24 mouse cellular contexts compared by ENCODE assay signal in genomic region chr1:90933001-90933400, GRCm38 (mm10). TPM values are rescaled to one million over a fixed set of nuclear protein-coding genes. Genes with fewer than 3 reads are reported as not detected.
DNase-seq lines count a peak whose midpoint lies in the region; ATAC-seq lines count a peak whose summit lies in the region.
"Had no signal": no experiment of that assay in that cellular context is flagged by ENCODE, and none has a peak within 500 bp of the region (broad histone marks: within the 10 kb centered on the region; RNA-seq: fewer than 3 reads in every experiment).

No protein-coding gene starts in this region.

- no peak overlapping the region for H3K4me3 ChIP-seq in neural tube, embryonic 15.5 days (replicated peaks)
- H3K4me3 ChIP-seq: hindbrain, embryonic 15.5 days; limb, embryonic 15.5 days; midbrain, embryonic 10.5 days; myocyte had no signal

- no peaks in the 10 kb centered on the region for H3K36me3 ChIP-seq in neural tube, embryonic 15.5 days
- H3K36me3 ChIP-seq: G1E; hindbrain, embryonic 15.5 days; limb, embryonic 15.5 days; midbrain, embryonic 10.5 days had no signal

- H3K4me2 ChIP-seq in neural tube, embryonic 15.5 days: no peak overlapping the region
- H3K4me2 ChIP-seq: hindbrain, embryonic 15.5 days; limb, embryonic 15.5 days had no signal

- H3K9me3 ChIP-seq in neural tube, embryonic 15.5 days (replicated peaks): no peaks in the 10 kb centered on the region
- H3K9me3 ChIP-seq: hindbrain, embryonic 15.5 days; limb, embryonic 15.5 days; midbrain, embryonic 10.5 days had no signal

- peaks cover 4% of the 10 kb centered on the region for H3K27me3 ChIP-seq in neural tube, embryonic 15.5 days (replicated peaks)
- H3K27me3 ChIP-seq: hindbrain, embryonic 15.5 days had no signal

- DNase-seq in heart, adult 18-20 months: peak; percentile 22 to 29
- DNase-seq in heart, adult 8-10 months (ENCODE audit: low spot score): no peak
- peak; percentile 21 for DNase-seq in layer of hippocampus, adult 8-10 months (ENCODE audit: low spot score in 2 of 2)
- DNase-seq in layer of hippocampus, postnatal 25 days (ENCODE audit: extremely low spot score in 1 of 2, low spot score in 1 of 2): no peak
- DNase-seq in cerebellum, adult 8-10 months: peak; percentile 12
- peak; percentile 31 to 44 for DNase-seq in layer of hippocampus, postnatal 10 days (ENCODE audit: low spot score in 2 of 2)
- DNase-seq in retina, embryonic 14.5 days (ENCODE audit: low spot score): no peak
- DNase-seq: kidney, adult 18-20 months; kidney, postnatal 25 days; liver, postnatal 0 days; lung, postnatal 36 days; right cerebral cortex, adult 18-20 months; thymus, postnatal 25 days had no signal

- 78% methylated on average over 5 of the region's 5 CpGs for WGBS in neural tube, embryonic 15.5 days

- ATAC-seq in neural tube, embryonic 15.5 days (ENCODE audit: low FRiP score): no peak
- ATAC-seq: liver, postnatal 0 days had no signal

- H3K27ac ChIP-seq in neural tube, embryonic 15.5 days (replicated peaks): no peak overlapping the region
- H3K27ac ChIP-seq: hindbrain, embryonic 15.5 days; limb, embryonic 15.5 days; midbrain, embryonic 10.5 days had no signal

- peaks cover 6% of the 10 kb centered on the region for H3K4me1 ChIP-seq in neural tube, embryonic 15.5 days

- H3K9ac ChIP-seq in neural tube, embryonic 15.5 days (replicated peaks): no peak overlapping the region
- H3K9ac ChIP-seq: hindbrain, embryonic 15.5 days; limb, embryonic 15.5 days; liver, postnatal 0 days had no signal

RNA-seq across cellular contexts. Expression of gene Mlph, which starts 18.1 kb away (rescaled TPM):
- 1 to 10 TPM; 1.1 to 1.5 TPM for total RNA-seq in heart, adult 18-20 months (2021)
- total RNA-seq in heart, adult 8-10 months (2022): 1 to 10 TPM in 2 of 4 experiments, under 1 TPM in 2; 0.75 to 1.5 (median 1.1) TPM
- total RNA-seq in layer of hippocampus, adult 8-10 months (2022): 1 to 10 TPM; 1.6 to 5.2 (median 3.5) TPM
- total RNA-seq in layer of hippocampus, postnatal 25 days (2021): 1 to 10 TPM in 1 of 2 experiments, under 1 TPM in 1; 0.49 to 1.0 TPM
- under 1 TPM; 0.41 to 0.47 TPM for total RNA-seq in layer of hippocampus, postnatal 10 days (2021)
- 0.09 and 0.31 TPM in 2 replicates for polyA plus RNA-seq in neural tube, embryonic 15.5 days (2015; fragmentation: Nextera tagmentation; extraction: Ambion mirVana)
- total RNA-seq: G1E had no signal
- polyA plus RNA-seq: G1E had no signal

RNA-seq across cellular contexts. Expression of gene Prlh, which starts 19.9 kb away (rescaled TPM):
- not detected for total RNA-seq in heart, adult 18-20 months (2021)
- total RNA-seq in heart, adult 8-10 months (2022): not detected
- not detected for total RNA-seq in layer of hippocampus, adult 8-10 months (2022)
- not detected for total RNA-seq in layer of hippocampus, postnatal 25 days (2021)
- total RNA-seq in layer of hippocampus, postnatal 10 days (2021): not detected
- polyA plus RNA-seq in neural tube, embryonic 15.5 days (2015; fragmentation: Nextera tagmentation; extraction: Ambion mirVana): not detected in 2 replicates
- total RNA-seq: adrenal gland, adult 18-20 months; G1E; gastrocnemius, postnatal 4 days; left cerebral cortex, postnatal 10 days had no signal
- polyA plus RNA-seq: G1E; hindbrain, embryonic 15.5 days; limb, embryonic 15.5 days; liver, postnatal 0 days; midbrain, embryonic 10.5 days; myocyte; spleen, adult 2 months; stomach, embryonic 16.5 days had no signal

RNA-seq across cellular contexts. Expression of gene Rab17, which starts 36.5 kb away (rescaled TPM):
- 1 to 10 TPM; 2.4 to 2.9 TPM for total RNA-seq in heart, adult 18-20 months (2021)
- total RNA-seq in heart, adult 8-10 months (2022): 1 to 10 TPM; 2.0 to 4.4 (median 3.3) TPM
- total RNA-seq in layer of hippocampus, adult 8-10 months (2022): not detected
- total RNA-seq in layer of hippocampus, postnatal 25 days (2021): not detected
- total RNA-seq in layer of hippocampus, postnatal 10 days (2021): under 1 TPM in 1 of 2 experiments, not detected in 1; 0.40 TPM
- 1.9 TPM in 1 of 2 replicates, not detected in the other for polyA plus RNA-seq in neural tube, embryonic 15.5 days (2015; fragmentation: Nextera tagmentation; extraction: Ambion mirVana)
- total RNA-seq: adrenal gland, adult 18-20 months had no signal
- polyA plus RNA-seq: G1E; midbrain, embryonic 10.5 days; myocyte had no signal

Comparison
In these comparisons a context has a peak if more than half of its experiments do, and no peak if none do; other contexts are left out.
1. DNase-seq: peak in heart, adult 18-20 months (2 of 2), layer of hippocampus, adult 8-10 months (2 of 2), cerebellum, adult 8-10 months (single experiment) and layer of hippocampus, postnatal 10 days (2 of 2); none in heart, adult 8-10 months (single experiment), layer of hippocampus, postnatal 25 days (0 of 2) and retina, embryonic 14.5 days (single experiment).